Mouse (Mus musculus) heart, postnatal 0 days (tissue): Measurements from ENCODE around the gene Mical2.

Experiments used
- CTCF ChIP-seq: IDR thresholded peaks from 2 replicates; pipeline ENCODE4 v1.5.1; 2016; ENCODE audit warnings: antibody characterized with exemption, control low read depth, low read depth
- EP300 ChIP-seq: IDR thresholded peaks from 2 replicates; pipeline ENCODE4 v1.6.1; 2016; ENCODE audit warnings: antibody characterized with exemption, low read depth

- TF ChIP-seq CTCF (no peak), EP300 (no peak)
Measured at GRCm38 (mm10) chr7:112237211-112237610, 11.6 kb downstream of the Mical2 start.
